Mouse (Mus musculus): ENCODE results near the gene Hydin. TPM values are rescaled to one million over a fixed set of nuclear protein-coding genes. Genes with fewer than 3 reads are reported as not detected.

The Hydin gene
- polyA plus RNA-seq, 1 experiment from 2014 or later, result 0.36 TPM

- no peak for DNase-seq (ENCODE audit: low spot score)
Measured at GRCm38 (mm10) chr8:110440528-110440927, 173.8 kb downstream of the Hydin start.

GRCm38 (mm10) chr8:110444276-110444675, 177.5 kb downstream of the Hydin start:
- ATAC-seq (ENCODE audit: low FRiP score), result no peak
- Histone ChIP-seq H3K9ac (ENCODE audit: low read depth, low read length) (no peak overlapping the region), H3K4me2 (replicated peaks; ENCODE audit: low read depth, low read length) (no peak overlapping the region), H3K4me3 (ENCODE audit: low read depth, low read length) (no peak overlapping the region), H3K4me1 (replicated peaks; ENCODE audit: control insufficient read depth, insufficient read depth, low read length) (no peaks in the 10 kb centered on the region), H3K27me3 (ENCODE audit: control insufficient read depth, insufficient read depth, low read length) (no peaks in the 10 kb centered on the region), H3K36me3 (ENCODE audit: control insufficient read depth, insufficient read depth, low read length) (no peaks in the 10 kb centered on the region), H3K9me3 (ENCODE audit: control insufficient read depth, low read length) (no peaks in the 10 kb centered on the region), H3K27ac (ENCODE audit: low read depth, low read length) (no peak overlapping the region)
- 83% methylated on average over 2 of the region's 2 CpGs for WGBS
- DNase-seq (ENCODE audit: low spot score), result no peak

More at GRCm38 (mm10) chr8:110440528-110440927, 173.8 kb downstream of the Hydin start:
- H3K9ac ChIP-seq (ENCODE audit: low read depth, low read length), result no peak overlapping the region
- no peaks in the 10 kb centered on the region for H3K36me3 ChIP-seq (ENCODE audit: control insufficient read depth, insufficient read depth, low read length)
- H3K27me3 ChIP-seq (ENCODE audit: control insufficient read depth, insufficient read depth, low read length), result no peaks in the 10 kb centered on the region
- H3K4me3 ChIP-seq (ENCODE audit: low read depth, low read length), result no peak overlapping the region
- no peaks in the 10 kb centered on the region for H3K4me1 ChIP-seq (replicated peaks; ENCODE audit: control insufficient read depth, insufficient read depth, low read length)
- no peak overlapping the region for H3K27ac ChIP-seq (ENCODE audit: low read depth, low read length)
- H3K9me3 ChIP-seq (ENCODE audit: control insufficient read depth, low read length), result no peaks in the 10 kb centered on the region
- no peak for ATAC-seq (ENCODE audit: low FRiP score)
- 79% methylated on average over 4 of the region's 4 CpGs for WGBS
- no peak overlapping the region for H3K4me2 ChIP-seq (replicated peaks; ENCODE audit: low read depth, low read length)

GRCm38 (mm10) chr8:110450463-110450862, 183.7 kb downstream of the Hydin start:
- Histone ChIP-seq H3K4me1 (replicated peaks; ENCODE audit: control insufficient read depth, insufficient read depth, low read length) (no peaks in the 10 kb centered on the region), H3K36me3 (ENCODE audit: control insufficient read depth, insufficient read depth, low read length) (no peaks in the 10 kb centered on the region), H3K9me3 (ENCODE audit: control insufficient read depth, low read length) (no peaks in the 10 kb centered on the region), H3K9ac (ENCODE audit: low read depth, low read length) (no peak overlapping the region), H3K27me3 (ENCODE audit: control insufficient read depth, insufficient read depth, low read length) (no peaks in the 10 kb centered on the region), H3K27ac (ENCODE audit: low read depth, low read length) (no peak overlapping the region), H3K4me2 (replicated peaks; ENCODE audit: low read depth, low read length) (no peak overlapping the region), H3K4me3 (ENCODE audit: low read depth, low read length) (no peak overlapping the region)
- ATAC-seq (ENCODE audit: low FRiP score), result no peak
- no peak for DNase-seq (ENCODE audit: low spot score)
- 88% methylated on average over 6 of the region's 6 CpGs for WGBS

- ATAC-seq (ENCODE audit: low FRiP score), result no peak
- H3K4me3 ChIP-seq (ENCODE audit: low read depth, low read length), result no peak overlapping the region
- H3K27me3 ChIP-seq (ENCODE audit: control insufficient read depth, insufficient read depth, low read length), result no peaks in the 10 kb centered on the region
- H3K36me3 ChIP-seq (ENCODE audit: control insufficient read depth, insufficient read depth, low read length), result no peaks in the 10 kb centered on the region
- DNase-seq (ENCODE audit: low spot score), result no peak
- WGBS, result 87% methylated on average over 4 of the region's 4 CpGs
- no peak overlapping the region for H3K4me2 ChIP-seq (replicated peaks; ENCODE audit: low read depth, low read length)
- no peak overlapping the region for H3K27ac ChIP-seq (ENCODE audit: low read depth, low read length)
- H3K9me3 ChIP-seq (ENCODE audit: control insufficient read depth, low read length), result no peaks in the 10 kb centered on the region
- H3K4me1 ChIP-seq (replicated peaks; ENCODE audit: control insufficient read depth, insufficient read depth, low read length), result no peaks in the 10 kb centered on the region
- no peak overlapping the region for H3K9ac ChIP-seq (ENCODE audit: low read depth, low read length)
Measured at GRCm38 (mm10) chr8:110454466-110454865, 187.7 kb downstream of the Hydin start.

GRCm38 (mm10) chr8:110457424-110457823, 190.6 kb downstream of the Hydin start:
- Histone ChIP-seq H3K4me3 (ENCODE audit: low read depth, low read length) (no peak overlapping the region), H3K9ac (ENCODE audit: low read depth, low read length) (no peak overlapping the region), H3K4me2 (replicated peaks; ENCODE audit: low read depth, low read length) (no peak overlapping the region), H3K9me3 (ENCODE audit: control insufficient read depth, low read length) (no peaks in the 10 kb centered on the region), H3K27me3 (ENCODE audit: control insufficient read depth, insufficient read depth, low read length) (no peaks in the 10 kb centered on the region), H3K27ac (ENCODE audit: low read depth, low read length) (no peak overlapping the region), H3K4me1 (replicated peaks; ENCODE audit: control insufficient read depth, insufficient read depth, low read length) (no peaks in the 10 kb centered on the region), H3K36me3 (ENCODE audit: control insufficient read depth, insufficient read depth, low read length) (no peaks in the 10 kb centered on the region)
- DNase-seq (ENCODE audit: low spot score) (no peak), ATAC-seq (ENCODE audit: low FRiP score) (no peak)
- 80% methylated on average over 4 of the region's 4 CpGs for WGBS

- DNase-seq (ENCODE audit: low spot score) (no peak), ATAC-seq (ENCODE audit: low FRiP score) (no peak)
- WGBS, result 93% methylated on average over 10 of the region's 10 CpGs
Measured at GRCm38 (mm10) chr8:110462627-110463208, 195.9 kb downstream of the Hydin start.

GRCm38 (mm10) chr8:110463773-110464460, 197.1 kb downstream of the Hydin start:
- H3K27me3 ChIP-seq (ENCODE audit: control insufficient read depth, insufficient read depth, low read length), result no peaks in the 10 kb centered on the region
- DNase-seq (ENCODE audit: low spot score) (no peak), ATAC-seq (ENCODE audit: low FRiP score) (no peak)
- H3K9me3 ChIP-seq (ENCODE audit: control insufficient read depth, low read length), result no peaks in the 10 kb centered on the region
- H3K27ac ChIP-seq (ENCODE audit: low read depth, low read length), result no peak overlapping the region
- no peak overlapping the region for H3K4me3 ChIP-seq (ENCODE audit: low read depth, low read length)
- H3K36me3 ChIP-seq (ENCODE audit: control insufficient read depth, insufficient read depth, low read length), result no peaks in the 10 kb centered on the region
- H3K9ac ChIP-seq (ENCODE audit: low read depth, low read length), result no peak overlapping the region
- WGBS, result 92% methylated on average over 10 of the region's 10 CpGs
- no peaks in the 10 kb centered on the region for H3K4me1 ChIP-seq (replicated peaks; ENCODE audit: control insufficient read depth, insufficient read depth, low read length)
- no peak overlapping the region for H3K4me2 ChIP-seq (replicated peaks; ENCODE audit: low read depth, low read length)

More at GRCm38 (mm10) chr8:110462627-110463208, 195.9 kb downstream of the Hydin start:
- H3K27me3 ChIP-seq (ENCODE audit: control insufficient read depth, insufficient read depth, low read length), result no peaks in the 10 kb centered on the region
- no peaks in the 10 kb centered on the region for H3K9me3 ChIP-seq (ENCODE audit: control insufficient read depth, low read length)
- no peaks in the 10 kb centered on the region for H3K4me1 ChIP-seq (replicated peaks; ENCODE audit: control insufficient read depth, insufficient read depth, low read length)
- no peak overlapping the region for H3K4me3 ChIP-seq (ENCODE audit: low read depth, low read length)
- no peaks in the 10 kb centered on the region for H3K36me3 ChIP-seq (ENCODE audit: control insufficient read depth, insufficient read depth, low read length)
- no peak overlapping the region for H3K9ac ChIP-seq (ENCODE audit: low read depth, low read length)
- no peak overlapping the region for H3K27ac ChIP-seq (ENCODE audit: low read depth, low read length)
- no peak overlapping the region for H3K4me2 ChIP-seq (replicated peaks; ENCODE audit: low read depth, low read length)

GRCm38 (mm10) chr8:110465606-110466005, 198.8 kb downstream of the Hydin start:
- no peak for ATAC-seq (ENCODE audit: low FRiP score)
- 68% methylated on average over 9 of the region's 9 CpGs for WGBS
- Histone ChIP-seq H3K4me2 (replicated peaks; ENCODE audit: low read depth, low read length) (no peak overlapping the region), H3K4me1 (replicated peaks; ENCODE audit: control insufficient read depth, insufficient read depth, low read length) (no peaks in the 10 kb centered on the region), H3K9ac (ENCODE audit: low read depth, low read length) (no peak overlapping the region), H3K9me3 (ENCODE audit: control insufficient read depth, low read length) (no peaks in the 10 kb centered on the region), H3K36me3 (ENCODE audit: control insufficient read depth, insufficient read depth, low read length) (no peaks in the 10 kb centered on the region), H3K27ac (ENCODE audit: low read depth, low read length) (no peak overlapping the region), H3K4me3 (ENCODE audit: low read depth, low read length) (no peak overlapping the region), H3K27me3 (ENCODE audit: control insufficient read depth, insufficient read depth, low read length) (no peaks in the 10 kb centered on the region)
- peak; percentile 14 for DNase-seq (ENCODE audit: low spot score)

GRCm38 (mm10) chr8:110477256-110477655, 210.5 kb downstream of the Hydin start:
- no peaks in the 10 kb centered on the region for H3K36me3 ChIP-seq (ENCODE audit: control insufficient read depth, insufficient read depth, low read length)
- H3K4me2 ChIP-seq (replicated peaks; ENCODE audit: low read depth, low read length), result no peak overlapping the region
- H3K4me1 ChIP-seq (replicated peaks; ENCODE audit: control insufficient read depth, insufficient read depth, low read length), result no peaks in the 10 kb centered on the region
- H3K27ac ChIP-seq (ENCODE audit: low read depth, low read length), result no peak overlapping the region
- whole genome bisulfite sequencing, result 87% methylated on average over 6 of the region's 6 CpGs
- no peak overlapping the region for H3K9ac ChIP-seq (ENCODE audit: low read depth, low read length)
- ATAC-seq (ENCODE audit: low FRiP score) (no peak), DNase-seq (ENCODE audit: low spot score) (no peak)
- H3K9me3 ChIP-seq (ENCODE audit: control insufficient read depth, low read length), result no peaks in the 10 kb centered on the region
- H3K4me3 ChIP-seq (ENCODE audit: low read depth, low read length), result no peak overlapping the region
- no peaks in the 10 kb centered on the region for H3K27me3 ChIP-seq (ENCODE audit: control insufficient read depth, insufficient read depth, low read length)

Measured in hindbrain, embryonic 11.5 days (tissue).